In genomic region chr7:27433349-27433748, GRCm38 (mm10) we compare ENCODE assay signal across 18 mouse cellular contexts. TPM values are rescaled to one million over a fixed set of nuclear protein-coding genes. Genes with fewer than 3 reads are reported as not detected.
DNase-seq lines count a peak whose midpoint lies in the region; ATAC-seq and TF ChIP-seq lines count a peak whose summit lies in the region.
"Had no signal": no experiment of that assay in that cellular context is flagged by ENCODE, and none has a peak within 500 bp of the region (broad histone marks: within the 10 kb centered on the region; RNA-seq: fewer than 3 reads in every experiment).

No protein-coding gene starts in this region.

- TF ChIP-seq CTCF in liver, postnatal 0 days (IDR thresholded peaks at IDR 0.05; ENCODE audit: low read depth), result no peak
- TF ChIP-seq CTCF in E14TG2a.4 (conservative IDR thresholded peaks at IDR 0.05; ENCODE audit: low read length), result no peak

- peaks cover 2% of the 10 kb centered on the region; the same call in 1 of the 2 replicates for H3K4me1 ChIP-seq in liver, embryonic 11.5 days (replicated peaks; ENCODE audit: control insufficient read depth, insufficient read depth, low read length)
- H3K4me1 ChIP-seq in liver, postnatal 0 days (ENCODE audit: insufficient read depth), result no peaks in the 10 kb centered on the region
- H3K4me1 ChIP-seq in E14TG2a.4 (replicated peaks; ENCODE audit: low read depth, low read length), result peaks cover 41% of the 10 kb centered on the region
- no peaks in the 10 kb centered on the region for H3K4me1 ChIP-seq in intestine, embryonic 16.5 days (ENCODE audit: control insufficient read depth, insufficient read depth, low read length)
- H3K4me1 ChIP-seq: hindbrain, embryonic 10.5 days; midbrain, embryonic 12.5 days had no signal

- peaks cover 5% of the 10 kb centered on the region; the same call in 1 of the 2 replicates for H3K9me3 ChIP-seq in liver, embryonic 11.5 days (ENCODE audit: control insufficient read depth, low read length)
- peaks cover 10% of the 10 kb centered on the region for H3K9me3 ChIP-seq in liver, postnatal 0 days (ENCODE audit: low read length)
- H3K9me3 ChIP-seq in E14TG2a.4 (ENCODE audit: low read length), result no peaks in the 10 kb centered on the region
- peaks cover 4% of the 10 kb centered on the region; the same call in 1 of the 2 replicates for H3K9me3 ChIP-seq in intestine, embryonic 16.5 days (ENCODE audit: control insufficient read depth, low read length)

- peaks cover 33% of the 10 kb centered on the region for H3K27me3 ChIP-seq in liver, embryonic 11.5 days (replicated peaks; ENCODE audit: control insufficient read depth, insufficient read depth, low read length)
- H3K27me3 ChIP-seq in liver, postnatal 0 days (ENCODE audit: insufficient read depth, low read length), result peaks cover 26% of the 10 kb centered on the region
- H3K27me3 ChIP-seq in E14TG2a.4 (ENCODE audit: insufficient read depth, low read length), result no peaks in the 10 kb centered on the region
- H3K27me3 ChIP-seq in intestine, embryonic 16.5 days (replicated peaks; ENCODE audit: control insufficient read depth, insufficient read depth, low read length), result peaks cover 11% of the 10 kb centered on the region

- ATAC-seq in liver, embryonic 11.5 days (replicated peaks; ENCODE audit: low FRiP score), result peak; percentile 18
- no peak for ATAC-seq in liver, postnatal 0 days
- ATAC-seq in intestine, embryonic 16.5 days, result peak; percentile 44; the same call in 1 of the 2 replicates
- ATAC-seq: forebrain, embryonic 16.5 days had no signal

- H3K9ac ChIP-seq in liver, embryonic 11.5 days (ENCODE audit: low read depth, low read length), result no peak overlapping the region
- no peak overlapping the region for H3K9ac ChIP-seq in liver, postnatal 0 days (replicated peaks)
- H3K9ac ChIP-seq in intestine, embryonic 16.5 days (ENCODE audit: low read depth, low read length), result no peak overlapping the region
- H3K9ac ChIP-seq: midbrain, embryonic 12.5 days had no signal

- no peak for DNase-seq in liver, embryonic 11.5 days (ENCODE audit: low spot score)
- no peak for DNase-seq in liver, postnatal 0 days
- peak; percentile 96 for DNase-seq in R1 (ENCODE audit: low read depth, low spot score)
- no peak for DNase-seq in left cerebral cortex, postnatal 10 days (ENCODE audit: extremely low spot score in 1 of 2, low spot score in 2 of 2)
- DNase-seq in MN1 (ENCODE audit: low spot score), result no peak
- no peak for DNase-seq in cerebellum, postnatal 25 days
- DNase-seq: adrenal gland, postnatal 36 days; cerebellum, adult 9-10 months; heart, adult 18-20 months; kidney, postnatal 10 days; right cerebral cortex, postnatal 14 days; thymus, postnatal 36 days had no signal

- no peak for TF ChIP-seq EP300 in liver, postnatal 0 days (IDR thresholded peaks at IDR 0.05; ENCODE audit: low read depth)

- no peak overlapping the region for H3K4me3 ChIP-seq in liver, embryonic 11.5 days (ENCODE audit: low read depth, low read length)
- H3K4me3 ChIP-seq in liver, postnatal 0 days (ENCODE audit: low read depth, low read length), result no peak overlapping the region
- peak overlapping the region; percentile 75 for H3K4me3 ChIP-seq in E14TG2a.4 (replicated peaks; ENCODE audit: low read length)
- no peak overlapping the region for H3K4me3 ChIP-seq in intestine, embryonic 16.5 days (ENCODE audit: low read length)
- H3K4me3 ChIP-seq: hindbrain, embryonic 10.5 days; midbrain, embryonic 12.5 days had no signal

- no peaks in the 10 kb centered on the region for H3K36me3 ChIP-seq in liver, embryonic 11.5 days (ENCODE audit: control insufficient read depth, insufficient read depth, low read length)
- no peaks in the 10 kb centered on the region for H3K36me3 ChIP-seq in liver, postnatal 0 days (replicated peaks; ENCODE audit: insufficient read depth, low read length)
- H3K36me3 ChIP-seq in E14TG2a.4 (ENCODE audit: insufficient read depth, low read length), result no peaks in the 10 kb centered on the region
- no peaks in the 10 kb centered on the region for H3K36me3 ChIP-seq in intestine, embryonic 16.5 days (ENCODE audit: control insufficient read depth, insufficient read depth, low read length)
- H3K36me3 ChIP-seq: hindbrain, embryonic 10.5 days; midbrain, embryonic 12.5 days had no signal

- 21% methylated on average over 10 of the region's 10 CpGs for WGBS in liver, embryonic 11.5 days
- WGBS in liver, postnatal 0 days (ENCODE audit: insufficient replicate concordance), result 27% methylated on average over 10 of the region's 10 CpGs
- 23% methylated on average over 10 of the region's 10 CpGs for WGBS in intestine, embryonic 16.5 days

- H3K4me2 ChIP-seq in liver, embryonic 11.5 days, result peak overlapping the region; percentile 17; the same call in 1 of the 2 replicates
- no peak overlapping the region for H3K4me2 ChIP-seq in liver, postnatal 0 days (ENCODE audit: low read depth, low read length)
- H3K4me2 ChIP-seq in intestine, embryonic 16.5 days (ENCODE audit: low read depth, low read length), result 0 out of 2 replicates have a peak overlapping the region, but pooled peaks have one; percentile 4
- H3K4me2 ChIP-seq: midbrain, embryonic 12.5 days had no signal

- intact Hi-C loops in left cerebral cortex, postnatal 10 days (cut with DNase I), result no loop called here

- no peak overlapping the region for H3K27ac ChIP-seq in liver, embryonic 11.5 days (ENCODE audit: low read depth, low read length)
- no peak overlapping the region for H3K27ac ChIP-seq in liver, postnatal 0 days (ENCODE audit: low read depth)
- H3K27ac ChIP-seq in intestine, embryonic 16.5 days (ENCODE audit: low read length), result no peak overlapping the region
- H3K27ac ChIP-seq: hindbrain, embryonic 10.5 days; midbrain, embryonic 12.5 days had no signal

RNA-seq across cellular contexts. Expression of gene Sptbn4, which starts 14.1 kb away (rescaled TPM):
- polyA plus RNA-seq in liver, embryonic 11.5 days (2014; fragmentation: Nextera tagmentation; extraction: Ambion mirVana), result 0.17 and 0.19 TPM in 2 replicates
- polyA plus RNA-seq in liver, postnatal 0 days (2015; fragmentation: Nextera tagmentation; extraction: Ambion mirVana), result 0.02 and 0.18 TPM in 2 replicates
- 0.36 and 0.44 TPM in 2 replicates for polyA plus RNA-seq in intestine, embryonic 16.5 days (2015; fragmentation: Nextera tagmentation; extraction: Ambion mirVana)
- total RNA-seq in left cerebral cortex, postnatal 10 days (2021), result 10 to 100 TPM; 89.7 to 99.2 TPM
- total RNA-seq: gastrocnemius, adult 18-20 months had no signal

RNA-seq across cellular contexts. Expression of gene Blvrb, which starts 14.4 kb away (rescaled TPM):
- polyA plus RNA-seq in liver, embryonic 11.5 days (2014; fragmentation: Nextera tagmentation; extraction: Ambion mirVana), result 581 and 583 TPM in 2 replicates
- 372 and 407 TPM in 2 replicates for polyA plus RNA-seq in liver, postnatal 0 days (2015; fragmentation: Nextera tagmentation; extraction: Ambion mirVana)
- polyA plus RNA-seq in intestine, embryonic 16.5 days (2015; fragmentation: Nextera tagmentation; extraction: Ambion mirVana), result 75.6 and 89.7 TPM in 2 replicates
- 10 to 100 TPM; 11.8 to 12.7 TPM for total RNA-seq in left cerebral cortex, postnatal 10 days (2021)

RNA-seq across cellular contexts. Expression of gene Sertad3, which starts 40.2 kb away (rescaled TPM):
- polyA plus RNA-seq in liver, embryonic 11.5 days (2014; fragmentation: Nextera tagmentation; extraction: Ambion mirVana), result 20.6 and 21.5 TPM in 2 replicates
- 16.2 and 17.0 TPM in 2 replicates for polyA plus RNA-seq in liver, postnatal 0 days (2015; fragmentation: Nextera tagmentation; extraction: Ambion mirVana)
- polyA plus RNA-seq in intestine, embryonic 16.5 days (2015; fragmentation: Nextera tagmentation; extraction: Ambion mirVana), result 27.4 and 28.6 TPM in 2 replicates
- total RNA-seq in left cerebral cortex, postnatal 10 days (2021), result 1 to 10 TPM; 2.5 to 3.2 TPM

RNA-seq across cellular contexts. Expression of gene Sertad1, which starts 53.4 kb away (rescaled TPM):
- polyA plus RNA-seq in liver, embryonic 11.5 days (2014; fragmentation: Nextera tagmentation; extraction: Ambion mirVana), result 23.0 and 24.3 TPM in 2 replicates
- 18.3 and 18.5 TPM in 2 replicates for polyA plus RNA-seq in liver, postnatal 0 days (2015; fragmentation: Nextera tagmentation; extraction: Ambion mirVana)
- polyA plus RNA-seq in intestine, embryonic 16.5 days (2015; fragmentation: Nextera tagmentation; extraction: Ambion mirVana), result 40.9 and 43.4 TPM in 2 replicates
- total RNA-seq in left cerebral cortex, postnatal 10 days (2021), result 1 to 10 TPM; 6.0 to 7.0 TPM
